Mouse (Mus musculus) thymus, adult 2 months (tissue): ENCODE data around the gene Rps27l.

Source experiments
- CTCF ChIP-seq: fragments of 200-500 bp; IDR thresholded peaks from 2 replicates; pipeline ENCODE4 v1.5.1; 2012; ENCODE audit warnings: mild to moderate bottlenecking, control low read depth, low read length, moderate library complexity, borderline replicate concordance; ENCODE audit not compliant: control insufficient read depth, poor library complexity, insufficient read depth; ENCODE audit errors: extremely low read depth
- POLR2A ChIP-seq: fragments of 200-500 bp; IDR thresholded peaks from 2 replicates; pipeline ENCODE4 v1.6.1; 2012; ENCODE audit warnings: mild to moderate bottlenecking, low read length, control low read depth, moderate library complexity; ENCODE audit not compliant: control insufficient read depth, poor library complexity, insufficient read depth; ENCODE audit errors: extremely low read depth

- TF ChIP-seq CTCF (no peak), POLR2A (no peak)
Measured at GRCm38 (mm10) chr9:66917216-66917891, 28.5 kb upstream of the Rps27l start.
